ENCODE assay signal across 20 mouse cellular contexts in genomic region chr6:115984580-115984979, GRCm38 (mm10). TPM values are rescaled to one million over a fixed set of nuclear protein-coding genes. Genes with fewer than 3 reads are reported as not detected.
DNase-seq lines count a peak whose midpoint lies in the region; ATAC-seq and TF ChIP-seq lines count a peak whose summit lies in the region.
"Had no signal": no experiment of that assay in that cellular context is flagged by ENCODE, and none has a peak within 500 bp of the region (broad histone marks: within the 10 kb centered on the region; RNA-seq: fewer than 3 reads in every experiment).

No protein-coding gene starts in this region.

- peaks cover 11% of the 10 kb centered on the region for H3K36me3 ChIP-seq in heart, postnatal 0 days (replicated peaks; ENCODE audit: control insufficient read depth, insufficient read depth, low read length)
- H3K36me3 ChIP-seq in lung, embryonic 14.5 days (ENCODE audit: insufficient read depth) = peaks cover 17% of the 10 kb centered on the region
- no peaks in the 10 kb centered on the region for H3K36me3 ChIP-seq in stomach, embryonic 16.5 days (ENCODE audit: control insufficient read depth, insufficient read depth, low read length)
- no peaks in the 10 kb centered on the region for H3K36me3 ChIP-seq in liver, postnatal 0 days (replicated peaks; ENCODE audit: insufficient read depth, low read length)

- intact Hi-C loops in heart, postnatal 25 days (cut with DNase I) = no loop called here

- no peaks in the 10 kb centered on the region; the same call in 1 of the 2 replicates for H3K27me3 ChIP-seq in heart, postnatal 0 days (ENCODE audit: control insufficient read depth, insufficient read depth, low read length)
- H3K27me3 ChIP-seq in lung, embryonic 14.5 days (ENCODE audit: insufficient read depth, low read length) = no peaks in the 10 kb centered on the region
- no peaks in the 10 kb centered on the region for H3K27me3 ChIP-seq in stomach, embryonic 16.5 days (ENCODE audit: control insufficient read depth, insufficient read depth, low read length)
- no peaks in the 10 kb centered on the region for H3K27me3 ChIP-seq in liver, postnatal 0 days (ENCODE audit: insufficient read depth, low read length)
- H3K27me3 ChIP-seq: forebrain, embryonic 13.5 days had no signal

- DNase-seq in heart, postnatal 0 days (ENCODE audit: low spot score) = no peak
- DNase-seq in heart, postnatal 25 days (ENCODE audit: low spot score) = no peak
- DNase-seq in lung, embryonic 14.5 days = peak; percentile 69
- no peak for DNase-seq in lung, adult 2 months
- DNase-seq in thymus, postnatal 14 days = peak; percentile 42
- DNase-seq in thymus, postnatal 25 days = no peak
- DNase-seq in liver, postnatal 0 days = no peak
- DNase-seq: adrenal gland, postnatal 36 days; cerebellum, postnatal 36 days; kidney, postnatal 10 days; left cerebral cortex, postnatal 4 days had no signal

- H3K4me3 ChIP-seq in heart, postnatal 0 days (ENCODE audit: low read depth, low read length) = no peak overlapping the region
- peak overlapping the region; percentile 12; the same call in 1 of the 2 replicates for H3K4me3 ChIP-seq in lung, embryonic 14.5 days (ENCODE audit: low read depth, low read length)
- no peak overlapping the region for H3K4me3 ChIP-seq in lung, adult 2 months (replicated peaks; ENCODE audit: extremely low read depth, low read depth, low read length)
- H3K4me3 ChIP-seq in stomach, embryonic 16.5 days (replicated peaks; ENCODE audit: low read length) = no peak overlapping the region
- H3K4me3 ChIP-seq in liver, postnatal 0 days (ENCODE audit: low read depth, low read length) = no peak overlapping the region
- H3K4me3 ChIP-seq: forebrain, embryonic 13.5 days; megakaryocyte, embryonic 14.5 days had no signal

- no peak for TF ChIP-seq CTCF in heart, postnatal 0 days (IDR thresholded peaks at IDR 0.05; ENCODE audit: low read depth)
- TF ChIP-seq CTCF in lung, embryonic 14.5 days (IDR thresholded peaks at IDR 0.05; ENCODE audit: low read depth) = no peak
- no peak for TF ChIP-seq CTCF in lung, adult 2 months (IDR thresholded peaks at IDR 0.05; ENCODE audit: insufficient read depth, low read length)
- TF ChIP-seq CTCF in liver, postnatal 0 days (IDR thresholded peaks at IDR 0.05; ENCODE audit: low read depth) = no peak

- 68% methylated on average over 7 of the region's 7 CpGs for WGBS in heart, postnatal 0 days
- 58% methylated on average over 7 of the region's 7 CpGs for WGBS in lung, embryonic 14.5 days
- 46% methylated on average over 7 of the region's 7 CpGs for WGBS in lung, adult 2 months
- WGBS in stomach, embryonic 16.5 days = 54% methylated on average over 7 of the region's 7 CpGs
- WGBS in liver, postnatal 0 days (ENCODE audit: insufficient replicate concordance) = 77% methylated on average over 7 of the region's 7 CpGs

- H3K4me2 ChIP-seq in heart, postnatal 0 days (ENCODE audit: low read depth, low read length) = peak overlapping the region; percentile 64
- H3K4me2 ChIP-seq in lung, embryonic 14.5 days = peak overlapping the region; percentile 91
- no peak overlapping the region for H3K4me2 ChIP-seq in stomach, embryonic 16.5 days (ENCODE audit: low read depth, low read length)
- H3K4me2 ChIP-seq in liver, postnatal 0 days (ENCODE audit: low read depth, low read length) = no peak overlapping the region
- H3K4me2 ChIP-seq: forebrain, embryonic 13.5 days; hindbrain, embryonic 14.5 days had no signal

- no peaks in the 10 kb centered on the region for H3K9me3 ChIP-seq in heart, postnatal 0 days (replicated peaks; ENCODE audit: control insufficient read depth, low read length)
- no peaks in the 10 kb centered on the region for H3K9me3 ChIP-seq in lung, embryonic 14.5 days (ENCODE audit: low read depth, low read length)
- H3K9me3 ChIP-seq in stomach, embryonic 16.5 days (replicated peaks; ENCODE audit: control insufficient read depth, low read length) = no peaks in the 10 kb centered on the region
- no peaks in the 10 kb centered on the region for H3K9me3 ChIP-seq in liver, postnatal 0 days (ENCODE audit: low read length)
- H3K9me3 ChIP-seq: forebrain, embryonic 13.5 days; megakaryocyte, embryonic 14.5 days had no signal

- ATAC-seq in heart, postnatal 0 days (ENCODE audit: insufficient read depth, low read depth) = no peak
- no peak for ATAC-seq in lung, embryonic 14.5 days (ENCODE audit: insufficient read depth)
- no peak for ATAC-seq in stomach, embryonic 16.5 days (ENCODE audit: insufficient read depth, low FRiP score)
- ATAC-seq in liver, postnatal 0 days = no peak

- TF ChIP-seq POLR2A in lung, adult 2 months (IDR thresholded peaks at IDR 0.05; ENCODE audit: borderline replicate concordance, extremely low read depth, low read depth, low read length) = no peak

- H3K9ac ChIP-seq in heart, postnatal 0 days (replicated peaks; ENCODE audit: low read depth, low read length) = no peak overlapping the region
- H3K9ac ChIP-seq in lung, embryonic 14.5 days = no peak overlapping the region
- H3K9ac ChIP-seq in stomach, embryonic 16.5 days (ENCODE audit: low read length) = no peak overlapping the region
- H3K9ac ChIP-seq in liver, postnatal 0 days (replicated peaks) = no peak overlapping the region
- H3K9ac ChIP-seq: forebrain, embryonic 13.5 days; hindbrain, embryonic 14.5 days; liver, embryonic 14.5 days had no signal

- no peak for TF ChIP-seq EP300 in heart, postnatal 0 days (IDR thresholded peaks at IDR 0.05; ENCODE audit: low read depth)
- TF ChIP-seq EP300 in liver, postnatal 0 days (IDR thresholded peaks at IDR 0.05; ENCODE audit: low read depth) = no peak

- H3K27ac ChIP-seq in heart, postnatal 0 days (ENCODE audit: low read depth) = 0 out of 2 replicates have a peak overlapping the region, but pooled peaks have one; percentile 2
- H3K27ac ChIP-seq in lung, embryonic 14.5 days (ENCODE audit: low read depth) = peak overlapping the region; percentile 94
- peak overlapping the region; percentile 52; the same call in 1 of the 2 replicates for H3K27ac ChIP-seq in stomach, embryonic 16.5 days (ENCODE audit: low read length)
- no peak overlapping the region for H3K27ac ChIP-seq in liver, postnatal 0 days (ENCODE audit: low read depth)
- H3K27ac ChIP-seq: forebrain, embryonic 13.5 days; hindbrain, embryonic 14.5 days; liver, embryonic 14.5 days had no signal

- peaks cover 14% of the 10 kb centered on the region for H3K4me1 ChIP-seq in heart, postnatal 0 days (ENCODE audit: control insufficient read depth, insufficient read depth)
- peaks cover 52% of the 10 kb centered on the region for H3K4me1 ChIP-seq in lung, embryonic 14.5 days (ENCODE audit: insufficient read depth)
- H3K4me1 ChIP-seq in lung, adult 2 months (ENCODE audit: control insufficient read depth, insufficient read depth, low read length) = peaks cover 46% of the 10 kb centered on the region
- peaks cover 53% of the 10 kb centered on the region for H3K4me1 ChIP-seq in stomach, embryonic 16.5 days (ENCODE audit: control insufficient read depth, insufficient read depth, low read length)
- no peaks in the 10 kb centered on the region for H3K4me1 ChIP-seq in liver, postnatal 0 days (ENCODE audit: insufficient read depth)

RNA-seq across cellular contexts. Expression of gene Plxnd1, which starts 10.2 kb away (rescaled TPM):
- 82.4 and 166 TPM in 2 replicates for total RNA-seq in heart, postnatal 0 days (2014; rRNA removed; ENCODE audit: low replicate concordance)
- 28.1 and 37.7 TPM in 2 replicates for polyA plus RNA-seq in heart, postnatal 0 days (2015; fragmentation: Nextera tagmentation; extraction: Ambion mirVana)
- 10 to 100 TPM; 79.7 to 91.8 TPM for total RNA-seq in heart, postnatal 25 days (2021)
- 81.9 and 84.2 TPM in 2 replicates for polyA plus RNA-seq in lung, embryonic 14.5 days (2014; fragmentation: Nextera tagmentation; extraction: Ambion mirVana)
- 146 and 185 TPM in 2 replicates for polyA plus RNA-seq in lung, adult 2 months (2012; rRNA removed)
- polyA plus RNA-seq in stomach, embryonic 16.5 days (2015; fragmentation: Nextera tagmentation; extraction: Ambion mirVana) = 27.7 and 28.5 TPM in 2 replicates
- polyA plus RNA-seq in liver, postnatal 0 days (2015; fragmentation: Nextera tagmentation; extraction: Ambion mirVana) = 8.5 and 8.7 TPM in 2 replicates

RNA-seq across cellular contexts. Expression of gene H1foo, which starts 39.8 kb away (rescaled TPM):
- total RNA-seq in heart, postnatal 0 days (2014; rRNA removed; ENCODE audit: low replicate concordance) = not detected in 2 replicates
- polyA plus RNA-seq in heart, postnatal 0 days (2015; fragmentation: Nextera tagmentation; extraction: Ambion mirVana) = not detected in 2 replicates
- total RNA-seq in heart, postnatal 25 days (2021) = not detected
- polyA plus RNA-seq in lung, embryonic 14.5 days (2014; fragmentation: Nextera tagmentation; extraction: Ambion mirVana) = not detected in 2 replicates
- not detected in 2 replicates for polyA plus RNA-seq in lung, adult 2 months (2012; rRNA removed)
- polyA plus RNA-seq in stomach, embryonic 16.5 days (2015; fragmentation: Nextera tagmentation; extraction: Ambion mirVana) = not detected in 2 replicates
- polyA plus RNA-seq in liver, postnatal 0 days (2015; fragmentation: Nextera tagmentation; extraction: Ambion mirVana) = not detected in 2 replicates
- total RNA-seq: adrenal gland, postnatal 36 days; gastrocnemius, adult 18-20 months; layer of hippocampus, postnatal 14 days; left cerebral cortex, postnatal 4 days had no signal
- polyA plus RNA-seq: forebrain, embryonic 13.5 days; hindbrain, embryonic 14.5 days; liver, embryonic 14.5 days; testis, adult 2 months; urinary bladder, adult 2 months had no signal

RNA-seq across cellular contexts. Expression of gene Rho, which starts 53.0 kb away (rescaled TPM):
- total RNA-seq in heart, postnatal 0 days (2014; rRNA removed; ENCODE audit: low replicate concordance) = 1.3 TPM in 1 of 2 replicates, not detected in the other
- 0.04 TPM in 1 of 2 replicates, not detected in the other for polyA plus RNA-seq in heart, postnatal 0 days (2015; fragmentation: Nextera tagmentation; extraction: Ambion mirVana)
- total RNA-seq in heart, postnatal 25 days (2021) = under 1 TPM; 0.18 to 0.34 TPM
- polyA plus RNA-seq in lung, embryonic 14.5 days (2014; fragmentation: Nextera tagmentation; extraction: Ambion mirVana) = 0.09 and 0.18 TPM in 2 replicates
- polyA plus RNA-seq in lung, adult 2 months (2012; rRNA removed) = 1.0 and 1.3 TPM in 2 replicates
- 0.09 TPM in 2 replicates for polyA plus RNA-seq in stomach, embryonic 16.5 days (2015; fragmentation: Nextera tagmentation; extraction: Ambion mirVana)
- not detected in 2 replicates for polyA plus RNA-seq in liver, postnatal 0 days (2015; fragmentation: Nextera tagmentation; extraction: Ambion mirVana)

Comparison
In these comparisons a context has a peak if more than half of its experiments do, and no peak if none do; other contexts are left out.
1. DNase-seq: peak in lung, embryonic 14.5 days (single experiment) and thymus, postnatal 14 days (single experiment); none in heart, postnatal 0 days (single experiment), heart, postnatal 25 days (single experiment), lung, adult 2 months (single experiment), thymus, postnatal 25 days (single experiment) and liver, postnatal 0 days (single experiment).
2. H3K4me2 ChIP-seq: peak in heart, postnatal 0 days (single experiment) and lung, embryonic 14.5 days (single experiment); none in stomach, embryonic 16.5 days (single experiment) and liver, postnatal 0 days (single experiment).